Mouse (Mus musculus): ENCODE measurements around the gene Pheta2. TPM values are rescaled to one million over a fixed set of nuclear protein-coding genes. Genes with fewer than 3 reads are reported as not detected.

Gene Pheta2
- polyA plus RNA-seq, 1 experiment from 2014 or later = 1.1 TPM

- Histone ChIP-seq H3K9me3 (replicated peaks; ENCODE audit: control insufficient read depth, low read length, poor library complexity, severe bottlenecking) (no peaks in the 10 kb centered on the region), H3K4me2 (ENCODE audit: low read length) (no peak overlapping the region), H3K27me3 (ENCODE audit: control insufficient read depth, insufficient read depth, low read depth, low read length) (no peaks in the 10 kb centered on the region), H3K36me3 (ENCODE audit: control insufficient read depth, insufficient read depth, low read length) (peaks cover 10% of the 10 kb centered on the region), H3K4me1 (ENCODE audit: control insufficient read depth, insufficient read depth, low read length) (peaks cover 19% of the 10 kb centered on the region), H3K27ac (ENCODE audit: low read length) (no peak overlapping the region), H3K9ac (ENCODE audit: low read depth, low read length) (no peak overlapping the region), H3K4me3 (ENCODE audit: low read depth, low read length) (no peak overlapping the region)
- ATAC-seq = no peak
- 90% methylated on average over 12 of the region's 12 CpGs for WGBS
These were observed 9.1 kb downstream of the Pheta2 start for GRCm38 (mm10) chr15:82347852-82348251.

- no peaks in the 10 kb centered on the region for H3K9me3 ChIP-seq (replicated peaks; ENCODE audit: control insufficient read depth, low read length, poor library complexity, severe bottlenecking)
- H3K27me3 ChIP-seq (ENCODE audit: control insufficient read depth, insufficient read depth, low read depth, low read length) = no peaks in the 10 kb centered on the region
- no peak overlapping the region for H3K4me3 ChIP-seq (ENCODE audit: low read depth, low read length)
- H3K9ac ChIP-seq (ENCODE audit: low read depth, low read length) = no peak overlapping the region
- H3K4me1 ChIP-seq (ENCODE audit: control insufficient read depth, insufficient read depth, low read length) = peaks cover 25% of the 10 kb centered on the region
- no peak overlapping the region for H3K27ac ChIP-seq (ENCODE audit: low read length)
- peaks cover 10% of the 10 kb centered on the region for H3K36me3 ChIP-seq (ENCODE audit: control insufficient read depth, insufficient read depth, low read length)
- 87% methylated on average over 8 of the region's 8 CpGs for WGBS
- no peak for ATAC-seq
- no peak overlapping the region for H3K4me2 ChIP-seq (ENCODE audit: low read length)
These were observed 9.7 kb downstream of the Pheta2 start for GRCm38 (mm10) chr15:82348258-82348998.

GRCm38 (mm10) chr15:82348999-82349341, 10.2 kb downstream of the Pheta2 start:
- Histone ChIP-seq H3K9me3 (replicated peaks; ENCODE audit: control insufficient read depth, low read length, poor library complexity, severe bottlenecking) (no peaks in the 10 kb centered on the region), H3K27me3 (ENCODE audit: control insufficient read depth, insufficient read depth, low read depth, low read length) (no peaks in the 10 kb centered on the region), H3K4me1 (ENCODE audit: control insufficient read depth, insufficient read depth, low read length) (peaks cover 26% of the 10 kb centered on the region), H3K4me3 (ENCODE audit: low read depth, low read length) (no peak overlapping the region), H3K36me3 (ENCODE audit: control insufficient read depth, insufficient read depth, low read length) (peaks cover 10% of the 10 kb centered on the region), H3K27ac (ENCODE audit: low read length) (no peak overlapping the region), H3K9ac (ENCODE audit: low read depth, low read length) (no peak overlapping the region), H3K4me2 (ENCODE audit: low read length) (no peak overlapping the region)
- no peak for ATAC-seq
- WGBS = 93% methylated on average over 2 of the region's 2 CpGs

- 96% methylated on average over 4 of the region's 4 CpGs for WGBS
- H3K4me3 ChIP-seq (ENCODE audit: low read depth, low read length) = no peak overlapping the region
- H3K36me3 ChIP-seq (ENCODE audit: control insufficient read depth, insufficient read depth, low read length) = peaks cover 10% of the 10 kb centered on the region
- no peak overlapping the region for H3K27ac ChIP-seq (ENCODE audit: low read length)
- no peak for ATAC-seq
- no peak overlapping the region for H3K4me2 ChIP-seq (ENCODE audit: low read length)
- H3K27me3 ChIP-seq (ENCODE audit: control insufficient read depth, insufficient read depth, low read depth, low read length) = no peaks in the 10 kb centered on the region
- H3K9me3 ChIP-seq (replicated peaks; ENCODE audit: control insufficient read depth, low read length, poor library complexity, severe bottlenecking) = no peaks in the 10 kb centered on the region
- H3K4me1 ChIP-seq (ENCODE audit: control insufficient read depth, insufficient read depth, low read length) = peaks cover 31% of the 10 kb centered on the region
- H3K9ac ChIP-seq (ENCODE audit: low read depth, low read length) = no peak overlapping the region
These were observed 11.6 kb downstream of the Pheta2 start for GRCm38 (mm10) chr15:82350349-82350748.

- ATAC-seq = no peak
- Histone ChIP-seq H3K27me3 (ENCODE audit: control insufficient read depth, insufficient read depth, low read depth, low read length) (no peaks in the 10 kb centered on the region), H3K4me2 (ENCODE audit: low read length) (no peak overlapping the region), H3K9me3 (replicated peaks; ENCODE audit: control insufficient read depth, low read length, poor library complexity, severe bottlenecking) (no peaks in the 10 kb centered on the region), H3K9ac (ENCODE audit: low read depth, low read length) (no peak overlapping the region), H3K27ac (ENCODE audit: low read length) (no peak overlapping the region), H3K36me3 (ENCODE audit: control insufficient read depth, insufficient read depth, low read length) (peaks cover 10% of the 10 kb centered on the region), H3K4me3 (ENCODE audit: low read depth, low read length) (no peak overlapping the region), H3K4me1 (ENCODE audit: control insufficient read depth, insufficient read depth, low read length) (peaks cover 31% of the 10 kb centered on the region)
- 93% methylated on average over 3 of the region's 3 CpGs for WGBS
These were observed 12.7 kb downstream of the Pheta2 start for GRCm38 (mm10) chr15:82351480-82351879.

GRCm38 (mm10) chr15:82353078-82353744, 14.5 kb downstream of the Pheta2 start:
- no peak for ATAC-seq

GRCm38 (mm10) chr15:82353745-82354113, 15.0 kb downstream of the Pheta2 start:
- Histone ChIP-seq H3K27ac (ENCODE audit: low read length) (peak overlapping the region; percentile 84), H3K36me3 (ENCODE audit: control insufficient read depth, insufficient read depth, low read length) (peaks cover 3% of the 10 kb centered on the region), H3K9ac (ENCODE audit: low read depth, low read length) (peak overlapping the region; percentile 86), H3K9me3 (replicated peaks; ENCODE audit: control insufficient read depth, low read length, poor library complexity, severe bottlenecking) (no peaks in the 10 kb centered on the region), H3K4me3 (ENCODE audit: low read depth, low read length) (peak overlapping the region; percentile 75), H3K4me2 (ENCODE audit: low read length) (peak overlapping the region; percentile 96), H3K4me1 (ENCODE audit: control insufficient read depth, insufficient read depth, low read length) (peaks cover 21% of the 10 kb centered on the region), H3K27me3 (ENCODE audit: control insufficient read depth, insufficient read depth, low read depth, low read length) (no peaks in the 10 kb centered on the region)
- WGBS = under 1% methylated on average over 23 of the region's 23 CpGs
- ATAC-seq = no peak; the same call in none of the 2 replicates

More at GRCm38 (mm10) chr15:82353078-82353744, 14.5 kb downstream of the Pheta2 start:
- peak overlapping the region; percentile 96 for H3K4me2 ChIP-seq (ENCODE audit: low read length)
- H3K9me3 ChIP-seq (replicated peaks; ENCODE audit: control insufficient read depth, low read length, poor library complexity, severe bottlenecking) = no peaks in the 10 kb centered on the region
- peak overlapping the region; percentile 84 for H3K27ac ChIP-seq (ENCODE audit: low read length)
- peak overlapping the region; percentile 86 for H3K9ac ChIP-seq (ENCODE audit: low read depth, low read length)
- 31% methylated on average over 14 of the region's 14 CpGs for WGBS
- peaks cover 7% of the 10 kb centered on the region for H3K36me3 ChIP-seq (ENCODE audit: control insufficient read depth, insufficient read depth, low read length)
- H3K27me3 ChIP-seq (ENCODE audit: control insufficient read depth, insufficient read depth, low read depth, low read length) = no peaks in the 10 kb centered on the region
- H3K4me3 ChIP-seq (ENCODE audit: low read depth, low read length) = peak overlapping the region; percentile 75
- peaks cover 21% of the 10 kb centered on the region for H3K4me1 ChIP-seq (ENCODE audit: control insufficient read depth, insufficient read depth, low read length)

GRCm38 (mm10) chr15:82354126-82354945, 15.6 kb downstream of the Pheta2 start, which contains the start of gene Ndufa6:
Gene Ndufa6 (minus strand): TSS chr15:82354322.
- Histone ChIP-seq H3K36me3 (ENCODE audit: control insufficient read depth, insufficient read depth, low read length) (no peaks in the 10 kb centered on the region), H3K4me1 (ENCODE audit: control insufficient read depth, insufficient read depth, low read length) (peaks cover 21% of the 10 kb centered on the region), H3K9ac (ENCODE audit: low read depth, low read length) (peak within 1 kb of the TSS; percentile 86), H3K4me2 (ENCODE audit: low read length) (peak within 1 kb of the TSS; percentile 96), H3K9me3 (replicated peaks; ENCODE audit: control insufficient read depth, low read length, poor library complexity, severe bottlenecking) (no peaks in the 10 kb centered on the region), H3K27ac (ENCODE audit: low read length) (peak within 1 kb of the TSS; percentile 84), H3K27me3 (ENCODE audit: control insufficient read depth, insufficient read depth, low read depth, low read length) (no peaks in the 10 kb centered on the region), H3K4me3 (ENCODE audit: low read depth, low read length) (peak within 1 kb of the TSS; percentile 75)
- 2% methylated on average over 57 of the region's 57 CpGs for WGBS
- peak; percentile 99 for ATAC-seq

Data from midbrain, embryonic 16.5 days (tissue).